Mouse (Mus musculus) limb, embryonic 11.5 days (tissue): ENCODE results near the gene Ide. TPM values are rescaled to one million over a fixed set of nuclear protein-coding genes. Genes with fewer than 3 reads are reported as not detected.

Experiments
- ATAC-seq: fragments of 200-750 bp; cut with Nextera tagmentation; 2 replicates; pipeline ENCODE4 v1.8.0; 2017; ENCODE audit warnings: low read depth; ENCODE audit not compliant: insufficient number of reproducible peaks, low FRiP score, low TSS enrichment
- DNase-seq: peaks from one replicate; pipeline ENCODE4 v3.0.0-alpha.2; 2015; ENCODE audit warnings: low spot score
- H3K27ac ChIP-seq: fragments of 300-500 bp; sonication (generic); replicated peaks from 2 replicates; pipeline ENCODE4 v1.5.1; 2014; ENCODE audit warnings: low read depth, mild to moderate bottlenecking, low read length
- H3K27me3 ChIP-seq: fragments of 300-500 bp; sonication (generic); 2 replicates; pipeline ENCODE4 v1.6.1; 2014; ENCODE audit warnings: mild to moderate bottlenecking, low read length, mixed read lengths; ENCODE audit not compliant: control insufficient read depth, insufficient read depth
- H3K36me3 ChIP-seq: fragments of 300-500 bp; sonication (generic); 2 replicates; pipeline ENCODE4 v1.6.1; 2014; ENCODE audit warnings: mild to moderate bottlenecking, low read length, moderate library complexity, mixed read lengths; ENCODE audit not compliant: control insufficient read depth, insufficient read depth
- H3K4me1 ChIP-seq: fragments of 300-500 bp; sonication (generic); 2 replicates; pipeline ENCODE4 v1.6.1; 2014; ENCODE audit warnings: low read length, mixed read lengths; ENCODE audit not compliant: control insufficient read depth, insufficient read depth
- H3K4me2 ChIP-seq: fragments of 300-500 bp; sonication (generic); 2 replicates; pipeline ENCODE4 v1.6.1; 2014; ENCODE audit warnings: low read depth, mild to moderate bottlenecking, moderate library complexity; ENCODE audit not compliant: severe bottlenecking
- H3K4me3 ChIP-seq: fragments of 300-500 bp; sonication (generic); 2 replicates; pipeline ENCODE4 v1.5.1; 2014; ENCODE audit warnings: low read depth, low read length
- H3K9ac ChIP-seq: fragments of 300-500 bp; sonication (generic); 2 replicates; pipeline ENCODE4 v1.6.1; 2014; ENCODE audit warnings: mild to moderate bottlenecking, low read length
- H3K9me3 ChIP-seq: fragments of 300-500 bp; sonication (generic); 2 replicates; pipeline ENCODE4 v1.6.1; 2016; ENCODE audit warnings: low read length; ENCODE audit not compliant: control insufficient read depth
- WGBS: fragments of 180-500 bp; shearing (Covaris S2); extraction: QIAGEN DNeasy Blood & Tissue Kit; methylation state at CpG from one replicate; pipeline ENCODE4 v1.1.7; 2014; 5-methylcytosine and 5-hydroxymethylcytosine counted together
- polyA plus RNA-seq: library from polyadenylated mRNA; unstranded; fragments of >200 nt; fragmentation: Nextera tagmentation; extraction: Ambion mirVana; gene quantifications from 2 replicates; pipeline ENCODE4 v1.2.1, GENCODE M21; 2014

Ide gene
- polyA plus RNA-seq, 1 experiment from 2014 or later: 40.5 TPM

- Histone ChIP-seq H3K4me1 (no peaks in the 10 kb centered on the region), H3K36me3 (peaks cover 2% of the 10 kb centered on the region; the same call in 1 of the 2 replicates), H3K27me3 (no peaks in the 10 kb centered on the region), H3K4me2 (no peak overlapping the region), H3K9ac (no peak overlapping the region), H3K27ac (no peak overlapping the region), H3K9me3 (no peaks in the 10 kb centered on the region), H3K4me3 (no peak overlapping the region)
- 95% methylated on average over 3 of the region's 3 CpGs for WGBS
- ATAC-seq (no peak), DNase-seq (no peak)
Observed at GRCm38 (mm10) chr19:37306176-37306575, 31.5 kb downstream of the Ide start.

- Histone ChIP-seq H3K27ac (no peak overlapping the region), H3K4me3 (no peak overlapping the region), H3K4me1 (no peaks in the 10 kb centered on the region), H3K36me3 (peaks cover 2% of the 10 kb centered on the region; the same call in 1 of the 2 replicates), H3K4me2 (no peak overlapping the region), H3K9ac (no peak overlapping the region), H3K9me3 (no peaks in the 10 kb centered on the region), H3K27me3 (no peaks in the 10 kb centered on the region)
- ATAC-seq: no peak
- WGBS: 90% methylated on average over 5 of the region's 5 CpGs
- DNase-seq: no peak
Observed at GRCm38 (mm10) chr19:37304866-37305265, 32.8 kb downstream of the Ide start.

GRCm38 (mm10) chr19:37304006-37304405 is 33.6 kb downstream of the Ide start:
- Histone ChIP-seq H3K27ac (no peak overlapping the region), H3K27me3 (no peaks in the 10 kb centered on the region), H3K4me3 (no peak overlapping the region), H3K4me1 (no peaks in the 10 kb centered on the region), H3K9me3 (no peaks in the 10 kb centered on the region), H3K36me3 (peaks cover under 1% of the 10 kb centered on the region; the same call in 1 of the 2 replicates), H3K4me2 (no peak overlapping the region), H3K9ac (no peak overlapping the region)
- no peak for DNase-seq
- WGBS: 88% methylated on average over 4 of the region's 4 CpGs
- no peak for ATAC-seq

- no peaks in the 10 kb centered on the region for H3K9me3 ChIP-seq
- WGBS: 85% methylated on average over 3 of the region's 3 CpGs
- ATAC-seq (no peak), DNase-seq (no peak)
- no peak overlapping the region for H3K4me3 ChIP-seq
- H3K4me2 ChIP-seq: no peak overlapping the region
- no peaks in the 10 kb centered on the region for H3K27me3 ChIP-seq
- H3K4me1 ChIP-seq: no peaks in the 10 kb centered on the region
- H3K27ac ChIP-seq: no peak overlapping the region
- H3K36me3 ChIP-seq: no peaks in the 10 kb centered on the region
- H3K9ac ChIP-seq: no peak overlapping the region
Observed at GRCm38 (mm10) chr19:37301733-37302132, 35.9 kb downstream of the Ide start.

GRCm38 (mm10) chr19:37291676-37292075 is 46.0 kb downstream of the Ide start:
- no peaks in the 10 kb centered on the region for H3K4me1 ChIP-seq
- no peak for ATAC-seq

GRCm38 (mm10) chr19:37290906-37291305 is 46.7 kb downstream of the Ide start:
- Histone ChIP-seq H3K36me3 (no peaks in the 10 kb centered on the region), H3K9ac (no peak overlapping the region), H3K4me2 (no peak overlapping the region), H3K4me3 (no peak overlapping the region), H3K27ac (no peak overlapping the region), H3K27me3 (no peaks in the 10 kb centered on the region), H3K9me3 (no peaks in the 10 kb centered on the region), H3K4me1 (no peaks in the 10 kb centered on the region)
- WGBS: 86% methylated on average over 8 of the region's 8 CpGs
- ATAC-seq (no peak), DNase-seq (no peak)

More at GRCm38 (mm10) chr19:37291676-37292075, 46.0 kb downstream of the Ide start:
- Histone ChIP-seq H3K27me3 (no peaks in the 10 kb centered on the region), H3K9me3 (no peaks in the 10 kb centered on the region), H3K9ac (no peak overlapping the region), H3K27ac (no peak overlapping the region), H3K4me3 (no peak overlapping the region), H3K36me3 (no peaks in the 10 kb centered on the region), H3K4me2 (no peak overlapping the region)
- WGBS: 81% methylated on average over 4 of the region's 4 CpGs
- DNase-seq: no peak

GRCm38 (mm10) chr19:37284775-37285174 is 52.9 kb downstream of the Ide start:
- ATAC-seq: no peak
- Histone ChIP-seq H3K36me3 (peaks cover 2% of the 10 kb centered on the region; the same call in 1 of the 2 replicates), H3K4me2 (no peak overlapping the region)

GRCm38 (mm10) chr19:37283166-37283565 is 54.5 kb downstream of the Ide start:
- DNase-seq (no peak), ATAC-seq (no peak)
- H3K36me3 ChIP-seq: peaks cover 2% of the 10 kb centered on the region; the same call in 1 of the 2 replicates
- H3K9me3 ChIP-seq: no peaks in the 10 kb centered on the region
- no peaks in the 10 kb centered on the region for H3K27me3 ChIP-seq
- H3K4me1 ChIP-seq: no peaks in the 10 kb centered on the region
- H3K9ac ChIP-seq: no peak overlapping the region
- WGBS: 95% methylated on average over 6 of the region's 6 CpGs
- no peak overlapping the region for H3K4me2 ChIP-seq
- H3K27ac ChIP-seq: no peak overlapping the region
- no peak overlapping the region for H3K4me3 ChIP-seq

More at GRCm38 (mm10) chr19:37284775-37285174, 52.9 kb downstream of the Ide start:
- no peak overlapping the region for H3K27ac ChIP-seq
- no peak for DNase-seq
- H3K9me3 ChIP-seq: no peaks in the 10 kb centered on the region
- no peak overlapping the region for H3K4me3 ChIP-seq
- H3K4me1 ChIP-seq: no peaks in the 10 kb centered on the region
- no peaks in the 10 kb centered on the region for H3K27me3 ChIP-seq
- WGBS: 92% methylated on average over 9 of the region's 9 CpGs
- H3K9ac ChIP-seq: no peak overlapping the region

- Histone ChIP-seq H3K9me3 (no peaks in the 10 kb centered on the region), H3K36me3 (peaks cover 2% of the 10 kb centered on the region; the same call in 1 of the 2 replicates), H3K4me3 (no peak overlapping the region), H3K27me3 (no peaks in the 10 kb centered on the region), H3K4me2 (no peak overlapping the region), H3K27ac (no peak overlapping the region), H3K9ac (no peak overlapping the region), H3K4me1 (no peaks in the 10 kb centered on the region)
- no peak for ATAC-seq
- DNase-seq: no peak
- whole genome bisulfite sequencing: 90% methylated on average over 1 of the region's 1 CpGs
Observed at GRCm38 (mm10) chr19:37281710-37282109, 55.9 kb downstream of the Ide start.
